Mouse (Mus musculus) kidney, adult 18-20 months (tissue): Measurements from ENCODE around the gene Mapk8.

Experiments
- DNase-seq: peaks from one replicate; pipeline ENCODE4 v3.0.0; 2021

Mapk8 gene

DNA sequence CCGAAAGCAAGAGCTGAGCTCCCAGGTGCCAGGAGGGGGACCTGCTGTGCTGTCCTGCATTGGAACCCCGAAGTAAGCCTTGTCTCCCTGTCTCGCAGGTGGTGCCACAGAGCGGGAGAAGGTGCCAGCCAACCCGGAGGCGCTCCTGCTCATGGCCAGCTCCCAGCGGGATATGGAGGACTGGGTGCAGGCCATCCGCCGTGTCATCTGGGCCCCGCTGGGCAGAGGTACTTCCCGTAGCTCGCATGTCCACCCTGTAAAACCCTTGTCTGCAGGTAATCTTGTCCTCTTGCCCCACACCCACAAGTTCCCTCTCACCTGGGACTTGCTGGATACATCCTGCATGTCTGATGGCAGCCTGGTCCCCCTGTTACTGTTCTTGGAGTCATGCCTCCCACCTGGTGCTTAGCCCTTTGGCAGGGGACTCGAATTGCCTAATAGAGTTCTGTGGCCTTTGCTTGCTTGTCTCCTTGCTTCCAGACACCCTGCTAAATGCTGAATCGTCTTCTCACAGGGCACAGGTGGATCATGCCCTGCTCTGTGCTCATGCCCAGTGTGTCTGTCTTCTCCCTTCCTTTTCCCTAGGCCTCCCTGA, 103.7 kb downstream of the Mapk8 start:
- no peak for DNase-seq

DNA sequence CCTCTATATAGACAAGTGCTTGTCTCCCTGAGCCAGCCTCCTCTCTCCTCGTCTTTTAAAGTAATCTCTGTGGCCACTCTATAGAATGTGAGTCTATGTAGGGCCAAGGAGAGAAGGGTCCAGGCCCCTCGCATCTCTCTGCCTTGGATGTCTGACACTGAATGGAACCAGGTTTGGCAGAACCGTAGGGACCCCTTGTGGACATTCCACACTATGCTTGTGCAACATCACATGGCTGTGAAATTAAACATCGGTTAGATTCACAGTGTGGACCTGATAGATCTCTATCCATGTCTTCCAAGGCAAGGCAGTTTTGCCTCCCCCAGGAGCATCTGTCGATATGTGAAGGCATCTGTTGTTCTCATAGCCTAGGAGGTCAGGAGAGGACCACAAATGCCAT, 108.3 kb downstream of the Mapk8 start:
- no peak for DNase-seq

DNA sequence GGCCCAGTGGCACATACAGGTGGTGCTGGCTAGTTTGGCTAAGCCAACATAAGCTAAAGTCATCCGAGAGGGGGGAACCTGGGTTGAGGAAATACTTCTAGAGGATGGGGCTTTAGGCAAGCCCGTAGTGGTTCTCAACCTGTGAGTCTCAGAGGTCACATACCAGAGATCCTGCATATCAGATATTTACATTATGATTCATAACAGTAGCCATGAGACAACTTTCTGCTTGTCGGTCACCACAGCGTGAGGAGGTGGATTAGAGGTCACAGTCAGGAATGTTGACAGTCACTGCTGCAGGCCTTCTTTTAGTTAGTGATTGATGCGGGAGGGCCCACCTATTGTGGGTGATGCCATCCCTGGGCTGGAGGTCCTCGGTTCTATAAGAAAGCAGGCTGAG, 111.2 kb downstream of the Mapk8 start:
- no peak for DNase-seq

DNA sequence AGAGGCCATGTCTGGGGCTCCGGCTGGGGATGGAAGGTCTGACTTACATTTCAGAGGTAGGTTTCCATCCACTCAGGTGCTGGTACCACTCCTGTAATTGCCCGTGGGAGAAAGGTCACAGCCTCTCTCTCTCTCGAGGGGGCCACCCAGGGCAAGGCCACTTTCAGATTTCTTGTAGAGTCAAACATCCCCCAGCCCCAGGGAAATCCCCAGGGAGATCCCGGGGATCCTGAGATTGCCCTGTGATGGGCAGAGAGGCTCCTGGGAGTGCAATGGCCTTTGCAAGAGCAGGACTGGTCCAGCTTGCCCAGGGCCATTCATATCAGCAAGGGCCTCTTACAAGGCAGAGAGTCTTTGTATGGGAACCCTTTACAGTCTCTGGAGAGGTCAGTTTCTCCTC, 112.6 kb downstream of the Mapk8 start:
- no peak for DNase-seq

DNA sequence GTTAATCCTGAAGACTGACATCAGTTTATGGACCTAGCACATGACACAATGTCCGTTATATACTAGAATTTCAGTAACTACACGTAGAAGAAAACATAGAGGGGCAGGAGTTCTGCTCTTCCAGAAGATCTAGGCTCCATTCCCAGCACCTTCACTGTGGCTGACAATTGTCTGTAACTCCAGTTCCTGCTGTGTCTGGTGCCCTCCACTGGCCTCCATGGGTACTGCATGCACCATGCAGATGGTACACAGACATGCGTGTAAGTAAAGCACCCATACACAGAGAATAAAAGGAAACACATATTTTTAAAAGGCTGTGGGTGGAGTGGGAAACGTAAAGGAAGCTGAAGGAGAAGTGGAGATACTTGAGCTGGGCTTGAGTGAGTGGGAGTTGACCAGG, 113.1 kb downstream of the Mapk8 start:
- no peak for DNase-seq

DNA sequence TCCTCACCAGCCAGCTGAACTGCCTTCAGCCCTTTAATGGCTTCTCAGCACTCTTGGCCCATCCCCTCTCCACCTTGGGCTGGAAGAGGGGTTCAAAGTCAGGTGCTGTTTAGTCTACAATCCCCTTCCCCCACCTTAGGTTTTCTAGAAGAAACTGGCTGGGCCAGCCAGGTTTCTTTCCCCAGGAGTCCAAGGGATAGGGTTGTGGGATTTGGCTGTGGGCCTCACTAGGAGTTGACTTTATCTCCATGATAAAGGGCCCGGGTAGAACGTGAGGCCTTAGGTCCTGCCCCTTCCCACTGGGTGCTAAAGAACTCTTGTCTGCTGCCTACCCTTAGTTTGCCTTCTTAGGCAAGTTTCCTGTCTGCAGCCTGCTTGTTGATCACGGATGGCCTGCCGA, 115.3 kb downstream of the Mapk8 start:
- no peak for DNase-seq

DNA sequence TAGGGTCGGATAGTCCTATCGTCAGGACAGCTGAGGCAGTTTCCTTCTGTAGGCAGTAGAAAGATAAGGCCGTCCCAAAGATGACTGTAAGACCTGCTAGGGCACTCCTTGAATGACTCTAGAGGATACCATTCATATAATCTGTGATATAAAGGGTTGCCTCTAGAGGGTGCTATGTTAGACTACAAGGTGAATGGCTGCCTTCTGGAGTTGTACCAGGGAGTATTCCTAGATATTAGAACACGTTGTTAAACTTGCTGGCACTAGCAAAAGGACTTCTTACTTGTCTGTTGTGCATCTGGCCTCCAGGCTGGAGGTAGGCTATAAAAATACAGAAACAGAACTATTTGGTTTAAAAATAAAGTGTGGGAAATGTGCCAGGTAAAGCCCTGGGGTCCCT, 116.0 kb downstream of the Mapk8 start:
- DNase-seq: no peak

DNA sequence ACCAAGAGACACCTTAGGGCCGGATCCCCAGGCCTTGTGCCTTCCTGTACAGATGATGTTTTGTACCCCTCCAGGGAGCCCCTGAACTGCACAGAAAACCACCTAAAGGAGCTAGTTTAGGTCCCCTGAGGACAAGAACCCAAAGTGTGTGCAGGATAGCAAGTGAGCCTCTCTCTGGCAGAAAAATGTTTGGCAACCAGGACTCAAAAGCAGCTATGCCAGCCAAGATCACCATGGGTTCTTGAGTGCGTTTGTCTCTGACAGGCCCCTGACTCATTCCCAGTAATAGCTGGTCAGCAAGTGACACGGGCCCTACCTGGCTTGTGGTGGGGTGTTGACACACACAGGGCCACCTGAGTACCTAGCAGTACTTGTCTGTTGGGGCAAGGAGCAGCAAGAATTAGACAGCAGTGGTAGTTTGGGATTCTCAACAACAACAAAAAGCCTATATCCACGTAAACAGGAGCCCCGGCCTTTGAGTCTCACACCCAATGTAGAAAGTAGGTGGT, 117.6 kb downstream of the Mapk8 start:
- no peak for DNase-seq

DNA sequence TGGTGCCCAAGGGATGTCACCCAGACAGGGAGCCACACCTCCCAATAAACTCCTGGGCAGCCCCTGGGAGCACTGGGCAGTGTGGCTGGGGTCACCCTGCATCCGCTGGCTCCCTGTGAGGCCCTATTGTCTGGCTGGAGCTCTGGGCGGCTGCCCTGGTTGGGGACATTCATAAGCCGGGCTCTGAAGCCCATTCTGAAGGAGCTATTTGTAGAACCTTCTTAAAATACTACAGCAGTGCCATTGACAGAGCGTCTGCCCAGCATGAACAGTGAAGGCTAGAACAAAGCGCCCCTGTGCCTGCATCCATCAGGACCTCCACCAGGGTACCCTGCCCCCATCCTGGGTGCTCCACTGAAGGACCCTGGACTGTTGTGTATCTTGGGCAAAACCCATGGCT, 118.6 kb downstream of the Mapk8 start:
- no peak for DNase-seq
